Mouse (Mus musculus) layer of hippocampus, adult 9-11 months (tissue): ENCODE measurements around the gene Elobl.
"Not testable (repeated sequence)": the region's sequence is repeated elsewhere in the genome, so short reads cannot be mapped to it uniquely, and the experiment has no call there.

Experiments
- DNase-seq: peaks from one replicate; pipeline ENCODE4 v3.0.0; 2022

Elobl gene

GRCm38 (mm10) chr11:88966881-88967361 lies at the start of gene Elobl:
Gene Elobl (minus strand): TSS chr11:88966931.
- no peak for DNase-seq

GRCm38 (mm10) chr11:89012241-89012640 lies 45.5 kb upstream of the Elobl start:
- DNase-seq = no peak

- no peak for DNase-seq
Observed at GRCm38 (mm10) chr11:89009496-89009895, 42.8 kb upstream of the Elobl start.

- no peak for DNase-seq
Observed at GRCm38 (mm10) chr11:89009066-89009465, 42.3 kb upstream of the Elobl start.

GRCm38 (mm10) chr11:89007582-89007981 lies 40.9 kb upstream of the Elobl start:
- no peak for DNase-seq

- DNase-seq = no peak
Observed at GRCm38 (mm10) chr11:89006404-89006803, 39.7 kb upstream of the Elobl start.

- no peak for DNase-seq
Observed at GRCm38 (mm10) chr11:89005473-89005872, 38.7 kb upstream of the Elobl start.

GRCm38 (mm10) chr11:89003726-89004125 lies 37.0 kb upstream of the Elobl start:
- DNase-seq = no peak

- no peak for DNase-seq
Observed at GRCm38 (mm10) chr11:89003078-89003477, 36.3 kb upstream of the Elobl start.

- no peak for DNase-seq
Observed at GRCm38 (mm10) chr11:89002621-89003020, 35.9 kb upstream of the Elobl start.

GRCm38 (mm10) chr11:89002068-89002467 lies 35.3 kb upstream of the Elobl start:
- no peak for DNase-seq

- DNase-seq = no peak
Observed at GRCm38 (mm10) chr11:89001569-89001968, 34.8 kb upstream of the Elobl start.

GRCm38 (mm10) chr11:89000527-89000819 lies 33.7 kb upstream of the Elobl start:
- no peak for DNase-seq

GRCm38 (mm10) chr11:88999723-89000526 lies 33.2 kb upstream of the Elobl start:
- no peak for DNase-seq

GRCm38 (mm10) chr11:88998974-88999722 lies 32.4 kb upstream of the Elobl start, which contains the start of gene Trim25:
Gene Trim25 (plus strand): TSS chr11:88999376.
- peak; percentile 74 for DNase-seq

- no peak for DNase-seq
Observed at GRCm38 (mm10) chr11:88998406-88998805, 31.7 kb upstream of the Elobl start.

- not testable (repeated sequence) for DNase-seq
Observed at GRCm38 (mm10) chr11:88997343-88997742, 30.6 kb upstream of the Elobl start.

- DNase-seq = no peak
Observed at GRCm38 (mm10) chr11:88996427-88996826, 29.7 kb upstream of the Elobl start.

- no peak for DNase-seq
Observed at GRCm38 (mm10) chr11:88995616-88996015, 28.9 kb upstream of the Elobl start.

GRCm38 (mm10) chr11:88994492-88994891 lies 27.8 kb upstream of the Elobl start:
- DNase-seq = no peak

GRCm38 (mm10) chr11:88993625-88994024 lies 26.9 kb upstream of the Elobl start:
- DNase-seq = peak; percentile 23

- no peak for DNase-seq
Observed at GRCm38 (mm10) chr11:88993186-88993585, 26.5 kb upstream of the Elobl start.

- DNase-seq = no peak
Observed at GRCm38 (mm10) chr11:88989530-88989929, 22.8 kb upstream of the Elobl start.

- no peak for DNase-seq
Observed at GRCm38 (mm10) chr11:88988956-88989355, 22.2 kb upstream of the Elobl start.
